Mouse (Mus musculus): ENCODE results near the gene Maff. TPM values are rescaled to one million over a fixed set of nuclear protein-coding genes. Genes with fewer than 3 reads are reported as not detected.

Gene Maff
- total RNA-seq (2014; rRNA removed) (2.5 and 3.0 TPM in 2 replicates), polyA plus RNA-seq (2015; fragmentation: Nextera tagmentation; extraction: Ambion mirVana) (0.74 and 1.1 TPM in 2 replicates)

DNA sequence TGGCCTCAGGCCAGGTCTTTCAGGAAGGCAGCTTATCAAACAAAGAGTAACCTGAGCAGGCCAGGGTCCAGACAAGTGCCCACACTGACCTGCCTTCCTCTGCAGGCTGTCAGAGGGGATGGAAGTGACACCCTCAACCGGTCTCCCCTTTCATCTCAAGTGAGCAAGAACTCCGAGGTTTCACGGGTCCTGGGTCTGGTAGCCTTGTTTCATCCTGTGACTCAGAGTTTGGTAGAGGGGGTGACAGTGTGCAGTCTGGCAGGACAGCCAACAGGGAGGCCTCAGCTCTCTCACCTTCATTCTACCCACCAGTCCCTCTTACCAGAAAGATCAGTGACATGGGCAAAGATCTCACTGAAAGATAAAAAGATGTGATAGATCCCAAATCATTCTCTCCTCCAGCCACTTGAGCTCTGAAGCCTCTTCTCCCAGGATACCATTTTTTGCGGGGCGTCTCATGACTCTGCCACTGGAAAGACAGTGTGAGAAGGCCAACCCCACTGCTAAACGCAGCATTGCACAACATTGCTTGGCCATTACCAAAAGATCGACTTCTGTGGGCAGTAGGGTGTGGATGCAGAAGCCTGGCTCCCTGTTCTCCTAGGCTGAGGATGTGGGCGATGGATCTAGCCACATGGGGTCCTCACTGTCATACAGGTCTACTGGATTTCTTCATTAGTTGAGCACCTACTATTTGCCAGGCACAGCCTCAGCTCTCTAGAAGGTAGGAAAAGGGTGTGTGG is at the start of gene Maff:
Gene Maff, plus strand, starts transcription at position 571 of the 743 bp plus-strand sequence.
- Histone ChIP-seq H3K4me2 (ENCODE audit: low read depth) (peak within 1 kb of the TSS; percentile 96), H3K4me1 (ENCODE audit: insufficient read depth) (no peaks in the 10 kb centered on the region), H3K27ac (ENCODE audit: low read depth, low read length) (peak within 1 kb of the TSS; percentile 69; the same call in 1 of the 2 replicates), H3K9ac (peak within 1 kb of the TSS; percentile 64), H3K36me3 (ENCODE audit: insufficient read depth) (no peaks in the 10 kb centered on the region), H3K9me3 (ENCODE audit: low read length) (no peaks in the 10 kb centered on the region), H3K4me3 (ENCODE audit: low read depth, low read length) (peak within 1 kb of the TSS; percentile 77), H3K27me3 (ENCODE audit: insufficient read depth, low read length) (no peaks in the 10 kb centered on the region)
- TF ChIP-seq CTCF (IDR thresholded peaks at IDR 0.05; ENCODE audit: low read depth), result 0 out of 2 replicates have a peak, but pooled peaks have one; percentile 10
- no peak for DNase-seq
- 50% methylated on average over 8 of the region's 8 CpGs for WGBS
- no peak for ATAC-seq

GRCm38 (mm10) chr15:79298553-79298952 is 47.9 kb upstream of the Maff start:
- DNase-seq (no peak), ATAC-seq (no peak)
- H3K4me2 ChIP-seq (ENCODE audit: low read depth), result no peak overlapping the region
- H3K36me3 ChIP-seq (ENCODE audit: insufficient read depth), result no peaks in the 10 kb centered on the region
- no peak overlapping the region for H3K9ac ChIP-seq
- no peak overlapping the region for H3K27ac ChIP-seq (ENCODE audit: low read depth, low read length)
- no peaks in the 10 kb centered on the region for H3K9me3 ChIP-seq (ENCODE audit: low read length)
- H3K4me3 ChIP-seq (ENCODE audit: low read depth, low read length), result no peak overlapping the region
- no peaks in the 10 kb centered on the region for H3K4me1 ChIP-seq (ENCODE audit: insufficient read depth)
- TF ChIP-seq CTCF (IDR thresholded peaks at IDR 0.05; ENCODE audit: low read depth), result no peak
- no peaks in the 10 kb centered on the region for H3K27me3 ChIP-seq (ENCODE audit: insufficient read depth, low read length)
- WGBS, result 80% methylated on average over 6 of the region's 6 CpGs

DNA sequence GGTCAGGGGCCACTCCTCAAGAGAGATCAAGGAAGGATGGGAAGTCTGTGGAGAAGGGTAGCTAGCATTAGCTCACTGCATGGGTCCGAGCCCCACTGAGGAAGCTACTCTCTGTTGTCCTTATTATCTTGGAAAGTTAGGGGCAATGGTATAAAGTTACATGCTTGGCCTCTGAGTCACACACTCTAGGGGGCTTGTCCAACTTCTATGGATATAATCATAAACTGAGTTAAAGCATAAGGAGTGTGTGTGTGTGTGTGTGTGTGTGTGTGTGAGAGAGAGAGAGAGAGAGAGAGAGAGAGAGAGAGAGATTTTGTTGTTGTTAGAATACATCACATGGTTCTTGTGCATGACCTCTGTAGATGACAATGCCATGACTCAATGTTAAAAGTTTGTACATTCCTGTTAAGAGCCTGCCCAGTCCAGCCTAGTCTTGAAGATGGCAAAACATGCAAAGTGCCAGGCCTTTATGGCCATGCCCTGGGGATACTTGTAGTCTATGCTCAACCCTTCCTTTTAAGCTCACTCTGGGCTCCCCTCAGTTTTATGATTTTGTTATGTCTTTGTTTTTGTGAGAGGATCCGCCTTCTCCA is 46.8 kb upstream of the Maff start:
- Histone ChIP-seq H3K27ac (ENCODE audit: low read depth, low read length) (no peak overlapping the region), H3K36me3 (ENCODE audit: insufficient read depth) (no peaks in the 10 kb centered on the region), H3K4me1 (ENCODE audit: insufficient read depth) (no peaks in the 10 kb centered on the region), H3K4me3 (ENCODE audit: low read depth, low read length) (no peak overlapping the region), H3K27me3 (ENCODE audit: insufficient read depth, low read length) (no peaks in the 10 kb centered on the region), H3K9me3 (ENCODE audit: low read length) (no peaks in the 10 kb centered on the region), H3K9ac (no peak overlapping the region), H3K4me2 (ENCODE audit: low read depth) (no peak overlapping the region)
- ATAC-seq, result no peak
- no peak for DNase-seq
- TF ChIP-seq CTCF (IDR thresholded peaks at IDR 0.05; ENCODE audit: low read depth), result no peak
- 96% methylated on average over 2 of the region's 2 CpGs for WGBS

DNA sequence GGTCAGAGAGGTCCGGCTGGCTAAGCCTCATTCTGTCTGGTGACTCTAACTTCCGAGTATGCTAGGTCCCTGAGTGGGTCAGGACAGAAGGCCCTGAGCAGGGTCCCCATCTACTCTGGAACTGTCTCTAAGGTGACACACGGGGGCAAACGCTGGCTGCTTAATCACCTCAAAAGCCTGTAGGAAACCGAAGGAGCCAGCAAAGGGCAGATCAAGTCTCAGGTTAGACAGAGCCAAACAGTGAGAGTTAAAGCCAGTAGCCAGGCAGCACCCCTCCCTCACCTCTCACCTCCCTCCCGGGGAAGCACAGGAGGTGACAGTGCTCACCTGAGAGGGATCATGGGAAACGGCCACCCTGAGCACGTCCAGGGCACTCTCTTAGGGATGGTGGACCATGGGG is 42.7 kb upstream of the Maff start:
- Histone ChIP-seq H3K27ac (ENCODE audit: low read depth, low read length) (no peak overlapping the region), H3K4me3 (ENCODE audit: low read depth, low read length) (no peak overlapping the region), H3K36me3 (ENCODE audit: insufficient read depth) (peaks cover 9% of the 10 kb centered on the region; the same call in 1 of the 2 replicates), H3K9ac (no peak overlapping the region), H3K27me3 (ENCODE audit: insufficient read depth, low read length) (no peaks in the 10 kb centered on the region), H3K4me1 (ENCODE audit: insufficient read depth) (no peaks in the 10 kb centered on the region), H3K9me3 (ENCODE audit: low read length) (no peaks in the 10 kb centered on the region), H3K4me2 (ENCODE audit: low read depth) (no peak overlapping the region)
- no peak for DNase-seq
- WGBS, result 80% methylated on average over 8 of the region's 8 CpGs
- ATAC-seq, result no peak
- TF ChIP-seq CTCF (IDR thresholded peaks at IDR 0.05; ENCODE audit: low read depth), result no peak

GRCm38 (mm10) chr15:79304832-79305231 is 41.6 kb upstream of the Maff start:
- 69% methylated on average over 4 of the region's 5 CpGs for WGBS
- DNase-seq, result no peak
- Histone ChIP-seq H3K27ac (ENCODE audit: low read depth, low read length) (no peak overlapping the region), H3K4me2 (ENCODE audit: low read depth) (no peak overlapping the region), H3K4me3 (ENCODE audit: low read depth, low read length) (no peak overlapping the region), H3K9me3 (ENCODE audit: low read length) (no peaks in the 10 kb centered on the region), H3K9ac (no peak overlapping the region), H3K36me3 (ENCODE audit: insufficient read depth) (peaks cover 9% of the 10 kb centered on the region; the same call in 1 of the 2 replicates), H3K4me1 (ENCODE audit: insufficient read depth) (no peaks in the 10 kb centered on the region), H3K27me3 (ENCODE audit: insufficient read depth, low read length) (no peaks in the 10 kb centered on the region)
- no peak for ATAC-seq
- TF ChIP-seq CTCF (IDR thresholded peaks at IDR 0.05; ENCODE audit: low read depth), result no peak

DNA sequence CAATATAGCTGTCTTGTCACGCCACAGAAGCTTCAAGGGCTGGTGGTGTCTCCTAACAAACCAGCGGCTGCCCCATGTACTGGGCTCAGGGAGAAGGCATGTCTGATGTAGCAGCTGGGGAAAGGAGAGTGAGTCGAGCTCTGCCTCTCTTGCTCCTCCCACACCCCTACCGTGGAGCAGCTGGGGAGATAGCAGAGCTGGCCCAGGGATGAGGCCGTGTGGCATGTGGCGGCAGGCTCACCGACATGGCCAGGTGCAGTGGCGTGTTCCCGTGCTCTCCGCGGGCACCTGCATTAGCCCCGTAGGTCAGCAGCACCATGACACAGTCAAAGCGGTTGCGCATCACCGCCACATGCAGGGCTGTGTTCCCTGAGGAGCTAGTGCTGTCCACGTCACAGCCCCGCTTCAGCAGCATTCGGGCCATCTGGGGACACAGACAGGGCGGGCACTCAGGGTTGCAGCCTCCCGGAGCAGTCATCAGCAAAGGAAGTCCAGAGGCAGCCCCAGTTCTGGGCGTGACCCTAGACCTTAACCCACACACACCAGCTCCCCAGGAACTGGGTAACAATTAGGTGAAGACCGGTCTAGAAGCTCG is 40.3 kb upstream of the Maff start:
- DNase-seq (no peak), ATAC-seq (no peak)
- Histone ChIP-seq H3K36me3 (ENCODE audit: insufficient read depth) (peaks cover 16% of the 10 kb centered on the region; the same call in 1 of the 2 replicates), H3K9me3 (ENCODE audit: low read length) (no peaks in the 10 kb centered on the region), H3K9ac (no peak overlapping the region), H3K27me3 (ENCODE audit: insufficient read depth, low read length) (no peaks in the 10 kb centered on the region), H3K4me2 (ENCODE audit: low read depth) (no peak overlapping the region), H3K4me3 (ENCODE audit: low read depth, low read length) (no peak overlapping the region), H3K27ac (ENCODE audit: low read depth, low read length) (no peak overlapping the region), H3K4me1 (ENCODE audit: insufficient read depth) (no peaks in the 10 kb centered on the region)
- WGBS, result 85% methylated on average over 23 of the region's 23 CpGs
- no peak for TF ChIP-seq CTCF (IDR thresholded peaks at IDR 0.05; ENCODE audit: low read depth)

DNA sequence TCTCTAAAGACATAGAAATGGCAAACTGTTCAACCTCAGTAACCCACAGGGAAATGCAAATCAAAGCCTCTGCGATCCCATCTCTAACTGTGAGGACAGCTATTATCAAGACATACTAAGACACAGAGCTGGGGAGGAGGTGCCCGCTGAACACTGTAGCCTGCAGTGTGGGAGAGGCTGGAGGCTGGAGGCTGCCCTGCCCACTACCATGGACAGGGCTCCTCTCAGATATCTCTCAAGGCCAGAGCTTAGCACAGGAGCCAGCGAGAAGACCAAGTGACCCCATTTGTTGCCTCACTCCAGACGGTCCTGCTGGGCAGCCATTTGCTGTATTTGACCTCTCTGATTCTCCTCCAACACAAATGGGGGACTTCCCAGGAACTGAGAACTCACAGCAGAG is 38.6 kb upstream of the Maff start:
- H3K4me1 ChIP-seq (ENCODE audit: insufficient read depth), result no peaks in the 10 kb centered on the region
- H3K4me2 ChIP-seq (ENCODE audit: low read depth), result no peak overlapping the region
- no peak for TF ChIP-seq CTCF (IDR thresholded peaks at IDR 0.05; ENCODE audit: low read depth)
- H3K27me3 ChIP-seq (ENCODE audit: insufficient read depth, low read length), result no peaks in the 10 kb centered on the region
- H3K27ac ChIP-seq (ENCODE audit: low read depth, low read length), result no peak overlapping the region
- DNase-seq, result no peak
- WGBS, result 87% methylated on average over 4 of the region's 4 CpGs
- no peak overlapping the region for H3K9ac ChIP-seq
- no peak for ATAC-seq
- H3K36me3 ChIP-seq (ENCODE audit: insufficient read depth), result peaks cover 18% of the 10 kb centered on the region; the same call in 1 of the 2 replicates
- no peak overlapping the region for H3K4me3 ChIP-seq (ENCODE audit: low read depth, low read length)
- H3K9me3 ChIP-seq (ENCODE audit: low read length), result no peaks in the 10 kb centered on the region
